Mouse (Mus musculus) bone marrow macrophage, adult 2 months (primary cell): Measurements from ENCODE around the gene Selp. TPM values are rescaled to one million over a fixed set of nuclear protein-coding genes. Genes with fewer than 3 reads are reported as not detected.

Experiments
- H3K27ac ChIP-seq: 2 replicates; pipeline ENCODE4 v1.5.1; 2012; ENCODE audit warnings: low read depth, low read length; ENCODE audit not compliant: insufficient read depth
- H3K4me1 ChIP-seq: 2 replicates; pipeline ENCODE4 v1.6.1; 2012; ENCODE audit warnings: low read length; ENCODE audit not compliant: control insufficient read depth, insufficient read depth
- H3K4me3 ChIP-seq: 2 replicates; pipeline ENCODE4 v1.5.1; 2012; ENCODE audit warnings: mild to moderate bottlenecking, low read length, moderate library complexity; ENCODE audit not compliant: insufficient read depth
- CTCF ChIP-seq: IDR thresholded peaks from 2 replicates; pipeline ENCODE4 v1.5.1; 2012; ENCODE audit warnings: low read depth, mild to moderate bottlenecking, low read length, moderate library complexity
- POLR2A ChIP-seq: IDR thresholded peaks from 2 replicates; pipeline ENCODE4 v1.6.1; 2012; ENCODE audit warnings: mild to moderate bottlenecking, low read depth, low read length, borderline replicate concordance
- polyA plus RNA-seq: library from polyadenylated mRNA; stranded (reverse); fragments of >200 nt; gene quantifications from 2 replicates; pipeline ENCODE4 v1.2.4, GENCODE M21; 2012; ENCODE audit not compliant: missing spikeins, insufficient read depth, insufficient read length

Gene Selp
- polyA plus RNA-seq, 1 experiment: not detected

DNA sequence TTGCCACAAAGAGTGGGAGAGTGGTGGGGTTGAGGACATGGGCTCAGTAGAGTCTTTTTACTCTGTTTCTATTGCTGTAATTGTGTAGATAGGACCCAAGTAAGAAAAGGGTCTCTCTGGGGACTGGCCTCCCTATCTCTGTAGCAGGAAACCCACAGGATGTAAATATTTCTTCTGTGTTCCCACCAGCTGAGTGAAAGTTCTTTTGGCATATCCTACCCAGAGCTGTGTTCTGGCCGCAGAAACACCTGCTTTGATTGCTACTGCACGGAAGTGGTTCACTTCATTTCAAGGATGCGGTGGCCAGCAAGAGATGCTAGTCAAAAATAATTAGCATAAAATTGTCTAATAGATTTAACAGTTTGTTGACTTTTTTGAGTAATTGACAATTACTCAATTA lies 38.0 kb upstream of the Selp start:
- Histone ChIP-seq H3K4me3 (no peak overlapping the region), H3K27ac (no peak overlapping the region), H3K4me1 (no peaks in the 10 kb centered on the region)
- TF ChIP-seq POLR2A: no peak
- TF ChIP-seq CTCF: no peak

DNA sequence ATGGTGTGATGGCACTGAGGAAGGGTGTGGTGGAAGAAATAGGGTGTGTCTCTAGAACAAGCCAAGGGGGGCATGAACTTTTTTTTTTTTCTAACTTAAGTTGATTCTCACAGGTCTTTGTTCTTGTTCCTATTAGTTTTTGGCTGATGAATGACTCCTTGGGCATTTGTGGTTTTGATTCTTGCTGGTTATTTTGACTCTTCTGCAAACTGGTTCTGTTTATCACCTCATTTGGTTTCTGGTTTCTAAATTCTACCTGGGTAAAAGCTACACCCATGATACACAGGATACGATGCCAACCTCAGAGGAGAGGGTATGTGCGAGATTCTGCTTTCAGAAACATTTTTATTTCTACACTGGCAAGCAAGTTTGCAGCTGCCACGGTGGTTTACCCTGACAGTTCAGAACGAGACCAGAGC lies 36.7 kb upstream of the Selp start:
- no peak overlapping the region for H3K4me3 ChIP-seq
- H3K27ac ChIP-seq: no peak overlapping the region
- no peaks in the 10 kb centered on the region for H3K4me1 ChIP-seq
- TF ChIP-seq POLR2A: no peak
- no peak for TF ChIP-seq CTCF

DNA sequence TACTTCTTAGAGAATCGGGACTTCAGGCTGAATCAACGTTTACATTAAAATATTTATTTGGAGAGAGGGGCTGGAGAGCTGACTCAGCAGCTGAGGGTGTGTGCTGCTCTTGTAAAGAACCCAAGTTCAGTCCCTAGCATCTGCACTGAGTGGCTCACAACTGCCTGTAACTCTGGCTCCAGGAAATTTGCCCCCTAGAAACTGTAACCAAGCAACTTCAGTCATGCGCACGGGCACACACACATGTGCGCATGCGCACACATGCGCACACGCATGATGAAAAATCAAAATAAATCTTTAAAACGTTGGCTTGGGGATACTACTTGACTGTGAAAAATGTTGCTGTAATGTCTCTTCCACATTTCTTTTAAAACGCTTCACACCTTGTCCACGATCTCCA lies 36.0 kb upstream of the Selp start:
- Histone ChIP-seq H3K4me3 (no peak overlapping the region), H3K4me1 (no peaks in the 10 kb centered on the region), H3K27ac (no peak overlapping the region)
- TF ChIP-seq CTCF: no peak
- no peak for TF ChIP-seq POLR2A

DNA sequence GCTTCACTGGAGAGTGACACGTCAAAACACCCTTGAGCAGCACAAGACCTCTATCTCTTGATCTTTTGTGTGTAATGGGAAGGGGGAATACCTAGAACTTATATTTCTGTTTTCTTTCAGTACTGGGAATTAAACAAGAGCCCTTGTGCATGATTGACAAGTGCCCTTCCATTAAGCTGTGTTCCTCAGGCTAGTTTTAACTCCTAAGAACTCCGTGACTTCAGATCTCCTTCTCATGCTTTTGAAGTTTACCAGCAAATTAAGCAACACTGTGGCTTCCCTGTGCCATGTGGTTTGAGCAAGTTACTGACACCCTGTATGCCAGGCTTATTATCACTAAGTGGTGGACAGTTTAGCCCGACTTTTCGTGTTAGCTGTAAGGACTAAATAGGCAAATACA lies 32.0 kb upstream of the Selp start:
- Histone ChIP-seq H3K27ac (no peak overlapping the region), H3K4me1 (peaks cover 5% of the 10 kb centered on the region; the same call in 1 of the 2 replicates), H3K4me3 (no peak overlapping the region)
- TF ChIP-seq POLR2A (no peak), CTCF (no peak)

DNA sequence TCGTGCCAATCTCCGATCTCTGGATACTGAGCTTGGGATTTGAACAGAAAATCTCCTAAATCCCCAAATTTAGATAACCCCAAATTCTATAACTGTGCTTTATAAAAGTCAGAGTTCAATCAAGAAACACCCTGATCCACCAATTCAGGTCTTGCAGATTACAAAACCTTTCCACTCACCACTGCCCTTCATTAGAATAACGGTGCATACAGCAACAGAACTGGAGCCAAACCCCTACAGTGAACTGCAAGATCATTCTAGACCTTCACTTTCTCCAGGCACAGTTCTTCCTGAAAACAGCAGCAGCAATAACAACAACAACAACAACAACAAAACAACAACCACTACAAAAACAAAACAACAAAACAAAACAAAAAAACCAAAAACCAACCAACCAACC lies 28.3 kb upstream of the Selp start:
- no peak for TF ChIP-seq POLR2A
- no peak for TF ChIP-seq CTCF
- Histone ChIP-seq H3K4me1 (peaks cover 5% of the 10 kb centered on the region; the same call in 1 of the 2 replicates), H3K4me3 (no peak overlapping the region), H3K27ac (no peak overlapping the region)

DNA sequence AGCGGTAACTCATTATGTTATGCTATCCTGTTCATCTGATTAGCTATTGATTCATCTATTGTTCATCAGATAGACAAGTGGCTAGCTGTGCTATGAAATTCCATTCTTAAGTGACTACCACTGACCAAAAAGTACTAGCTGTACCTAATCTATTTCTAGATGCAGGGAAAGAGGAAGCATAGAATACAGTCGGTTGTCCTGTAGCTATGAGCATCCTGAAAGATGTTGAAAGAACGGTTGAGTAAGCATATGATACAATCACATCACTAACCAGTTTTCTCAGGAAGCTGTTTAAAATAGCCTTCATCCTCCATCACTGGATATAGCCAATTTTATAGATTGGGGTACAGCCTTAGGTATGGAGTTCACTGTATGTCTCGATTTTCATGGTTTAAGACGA lies 27.2 kb upstream of the Selp start:
- no peak for TF ChIP-seq CTCF
- no peak for TF ChIP-seq POLR2A
- Histone ChIP-seq H3K4me1 (peaks cover 5% of the 10 kb centered on the region; the same call in 1 of the 2 replicates), H3K27ac (no peak overlapping the region), H3K4me3 (no peak overlapping the region)

DNA sequence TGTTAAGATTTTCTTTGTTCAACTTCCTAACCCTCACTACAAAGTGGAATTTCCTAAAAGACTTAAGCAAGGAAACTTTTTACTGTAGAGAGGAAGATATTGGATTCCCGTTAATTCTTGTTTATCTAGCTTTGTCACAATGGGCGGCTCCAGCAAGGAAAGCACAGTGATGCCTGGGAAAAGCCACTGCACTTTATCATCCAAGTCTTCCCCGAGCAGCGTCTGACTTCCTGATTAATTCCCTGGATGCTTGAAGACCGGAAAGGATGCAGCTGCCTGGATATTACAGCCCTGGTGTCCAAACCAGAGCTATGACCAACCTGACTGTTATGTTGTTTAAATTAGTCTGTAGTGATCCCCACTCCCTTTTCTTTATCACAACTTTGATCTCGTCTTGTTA lies 18.3 kb upstream of the Selp start:
- no peak overlapping the region for H3K27ac ChIP-seq
- no peak overlapping the region for H3K4me3 ChIP-seq
- TF ChIP-seq CTCF (no peak), POLR2A (no peak)
- H3K4me1 ChIP-seq: no peaks in the 10 kb centered on the region

DNA sequence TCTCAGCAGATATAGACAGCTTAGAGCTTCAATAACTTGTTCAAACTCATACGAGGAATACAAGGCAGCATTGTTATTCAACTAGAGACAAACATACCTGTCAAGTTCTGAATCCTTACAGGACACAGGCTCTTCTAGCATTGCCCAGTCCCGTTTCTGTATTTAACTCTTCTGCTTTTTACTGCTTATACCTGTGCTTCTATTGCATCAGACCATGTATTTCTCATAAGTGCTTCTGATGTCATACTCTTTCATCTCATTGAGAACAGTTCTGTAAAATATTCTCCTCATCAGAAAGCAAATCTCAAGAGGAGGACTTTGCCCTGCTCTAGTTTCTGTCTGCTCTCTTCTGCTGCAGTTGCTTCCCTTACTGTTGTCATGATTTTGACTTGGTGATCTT lies 17.2 kb upstream of the Selp start:
- Histone ChIP-seq H3K27ac (no peak overlapping the region), H3K4me3 (no peak overlapping the region), H3K4me1 (no peaks in the 10 kb centered on the region)
- TF ChIP-seq POLR2A (no peak), CTCF (no peak)

DNA sequence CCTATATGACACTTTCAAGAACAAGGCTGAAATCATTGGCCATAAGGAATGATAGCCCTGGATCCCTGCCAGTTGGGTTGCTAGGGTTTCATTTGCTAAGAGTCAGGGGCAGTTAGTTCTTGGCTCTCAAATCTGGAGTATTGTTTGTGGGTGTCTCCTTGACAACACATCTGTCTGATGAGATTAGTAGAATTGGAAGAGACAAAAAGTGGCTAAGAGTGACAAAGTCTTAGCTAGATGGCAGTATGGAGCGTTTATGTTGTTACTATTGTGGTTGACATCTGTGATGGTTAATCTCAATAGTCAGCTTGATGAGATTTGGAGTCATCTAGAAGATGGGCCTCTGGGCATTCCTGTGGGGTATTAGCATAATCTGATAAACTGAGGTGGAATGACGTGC lies 16.7 kb upstream of the Selp start:
- TF ChIP-seq POLR2A (no peak), CTCF (no peak)

DNA sequence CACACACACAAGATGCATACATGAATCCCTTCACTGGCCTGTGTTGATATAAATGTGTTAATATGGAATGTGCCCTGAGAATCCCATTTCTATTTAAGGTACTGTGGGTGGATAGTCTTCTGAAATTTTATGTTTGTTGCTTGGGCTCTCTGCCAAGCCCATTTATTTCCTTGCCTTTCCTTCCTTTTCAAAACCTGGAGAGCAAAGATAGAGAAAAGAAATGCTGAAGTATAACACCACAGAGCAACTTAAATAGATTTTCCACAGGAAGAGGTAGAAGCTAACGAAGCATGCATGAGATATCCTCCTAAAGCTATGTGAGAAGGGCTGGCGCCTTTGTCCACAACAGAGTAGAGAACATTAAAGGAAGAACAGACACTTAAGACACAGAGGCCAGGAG lies 5.3 kb upstream of the Selp start:
- Histone ChIP-seq H3K27ac (no peak overlapping the region), H3K4me3 (no peak overlapping the region), H3K4me1 (no peaks in the 10 kb centered on the region)
- TF ChIP-seq CTCF: no peak
- TF ChIP-seq POLR2A: no peak

More for the DNA sequence above, 16.7 kb upstream of the Selp start:
- Histone ChIP-seq H3K27ac (no peak overlapping the region), H3K4me1 (no peaks in the 10 kb centered on the region), H3K4me3 (no peak overlapping the region)
